Mouse (Mus musculus) embryonic stem cell, embryonic (primary cell): Measurements from ENCODE around the gene Smarcc2.

Source experiments
- CTCF ChIA-PET, 4 experiments: fragments of 300-600 bp in 2 of 4; fragments of 350-600 bp in 2 of 4; sonication (Branson Sonifier 250); formaldehyde crosslinking; loops; one replicate each; lab custom pipeline; 2022; ENCODE audit warnings: inconsistent platforms in 2 of 4; lab: Charles Lee
- POLR2A ChIA-PET, 4 experiments: fragments of 300-600 bp in 2 of 4; fragments of 350-600 bp in 2 of 4; sonication (Branson Sonifier 250); formaldehyde crosslinking; loops; one replicate each; lab custom pipeline; 2022; ENCODE audit warnings: antibody characterized with exemption in 4 of 4, inconsistent platforms in 1 of 4; lab: Charles Lee

Smarcc2 gene

DNA sequence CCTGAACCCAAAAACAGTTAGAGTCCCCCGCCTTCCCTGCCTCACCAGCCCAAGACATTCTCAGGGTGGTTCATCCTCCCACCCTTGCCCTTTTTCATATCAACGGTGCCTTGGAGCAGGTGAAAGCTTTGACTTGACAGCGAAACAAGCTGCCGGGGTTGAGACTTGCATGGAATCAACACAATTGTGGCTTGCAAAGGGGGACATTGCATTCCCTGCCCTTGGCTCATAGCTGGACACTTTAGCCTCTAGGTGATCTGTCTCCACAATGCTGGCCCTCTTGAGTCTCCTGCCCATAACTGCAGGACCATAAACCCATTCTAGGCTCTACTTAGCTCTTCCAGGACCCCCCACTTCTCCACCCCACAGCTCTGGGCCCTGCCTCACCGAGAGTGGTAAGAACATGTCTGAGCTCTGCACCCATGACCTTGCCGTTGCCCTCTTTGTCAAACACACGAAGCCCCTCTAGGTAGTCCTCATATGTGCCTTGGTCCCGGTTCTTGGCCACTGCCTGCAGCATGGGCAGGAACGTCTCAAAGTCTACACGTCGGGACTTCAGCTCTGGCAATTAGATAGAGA is 35.7 kb downstream of the Smarcc2 start:
- POLR2A ChIA-PET = interaction anchor here in 3 of 4 experiments (0.6 to 4.8 kb wide), 55 partner anchors 8 to 429 kb away, joined by 3 to 75 read pairs (median 8); partner anchors contain the start of genes Ankrd52 (in 3 of the 3), Esyt1 (in 3 of the 3), Pa2g4 (in 3 of the 3) and Zc3h10 (in 3 of the 3)

GRCm38 (mm10) chr10:128495270-128495669 is 36.2 kb downstream of the Smarcc2 start:
- ChIA-PET CTCF (interaction anchor here (0.5 to 2.7 kb wide), 14 partner anchors 10 to 319 kb away, joined by 3 to 16 read pairs (median 4); partner anchors contain the start of genes Cnpy2 (in 1 of the 4), Esyt1 (in 1 of the 4), Nabp2 (in 1 of the 4) and Rnf41 (in 1 of the 4)), POLR2A (interaction anchor here in 3 of 4 experiments (0.6 to 4.8 kb wide), 39 partner anchors 8 to 428 kb away, joined by 3 to 75 read pairs (median 6); partner anchors contain the start of genes Pa2g4 (in 3 of the 3), Zc3h10 (in 3 of the 3), Esyt1 (in 2 of the 3) and Nabp2 (in 2 of the 3))

More for the DNA sequence above, 35.7 kb downstream of the Smarcc2 start:
- CTCF ChIA-PET = interaction anchor here (0.5 to 2.7 kb wide), 21 partner anchors 9 to 398 kb away, joined by 3 to 16 read pairs (median 4); partner anchors contain the start of genes Esyt1 (in 2 of the 4), Cnpy2 (in 1 of the 4), Nabp2 (in 1 of the 4) and Rnf41 (in 1 of the 4)

- CTCF ChIA-PET = interaction anchor here in 2 of 4 experiments (0.6 to 2.6 kb wide), 3 partner anchors 29 to 212 kb away, joined by 4 to 16 read pairs (median 4); partner anchors contain the start of gene Esyt1 (in 1 of the 2)
Measured at GRCm38 (mm10) chr10:128495903-128496302, 36.9 kb downstream of the Smarcc2 start.

DNA sequence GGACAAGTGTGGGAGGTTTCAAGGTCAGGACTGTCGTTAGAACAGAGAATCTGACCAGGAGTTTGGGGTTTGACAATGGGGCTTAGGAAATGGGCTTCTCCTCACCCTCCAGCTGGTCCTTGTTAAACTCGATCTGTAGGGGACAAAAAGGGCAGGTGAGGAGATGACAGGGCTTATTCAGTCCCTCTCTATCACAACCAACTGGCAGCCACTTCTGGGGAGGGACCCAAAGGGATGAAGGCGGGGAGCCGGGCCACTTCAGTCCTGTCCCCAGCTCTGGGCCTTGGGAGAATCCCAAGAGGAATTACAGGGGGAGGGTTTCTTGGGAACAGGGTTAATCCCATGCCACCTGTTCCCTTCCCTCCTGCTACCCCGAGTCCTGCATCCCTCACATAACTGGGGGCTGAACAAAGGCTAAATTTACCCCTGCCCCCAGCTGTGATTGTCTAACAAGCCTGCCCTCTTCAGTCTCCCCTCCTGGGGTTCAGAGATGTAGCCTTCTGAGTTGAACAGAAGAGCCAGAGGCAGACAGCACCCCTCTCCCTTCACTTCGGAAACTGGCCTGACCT is 37.5 kb downstream of the Smarcc2 start:
- ChIA-PET CTCF (interaction anchor here in 2 of 4 experiments (0.6 kb wide), 2 partner anchors 42 to 120 kb away, joined by 4 read pairs; no protein-coding TSS in a partner anchor), POLR2A (interaction anchor here in 3 of 4 experiments (0.6 to 4.2 kb wide), 6 partner anchors 14 to 127 kb away, joined by 3 to 54 read pairs (median 31); partner anchors contain the start of genes Zc3h10 (in 2 of the 3), Esyt1 (in 1 of the 3) and Pa2g4 (in 1 of the 3))

More at GRCm38 (mm10) chr10:128495903-128496302, 36.9 kb downstream of the Smarcc2 start:
- POLR2A ChIA-PET = interaction anchor here in 3 of 4 experiments (0.6 to 4.2 kb wide), 12 partner anchors 8 to 428 kb away, joined by 3 to 75 read pairs (median 19); partner anchors contain the start of genes Zc3h10 (in 2 of the 3), Ankrd52 (in 1 of the 3), Bloc1s1 (in 1 of the 3) and Esyt1 (in 1 of the 3)

DNA sequence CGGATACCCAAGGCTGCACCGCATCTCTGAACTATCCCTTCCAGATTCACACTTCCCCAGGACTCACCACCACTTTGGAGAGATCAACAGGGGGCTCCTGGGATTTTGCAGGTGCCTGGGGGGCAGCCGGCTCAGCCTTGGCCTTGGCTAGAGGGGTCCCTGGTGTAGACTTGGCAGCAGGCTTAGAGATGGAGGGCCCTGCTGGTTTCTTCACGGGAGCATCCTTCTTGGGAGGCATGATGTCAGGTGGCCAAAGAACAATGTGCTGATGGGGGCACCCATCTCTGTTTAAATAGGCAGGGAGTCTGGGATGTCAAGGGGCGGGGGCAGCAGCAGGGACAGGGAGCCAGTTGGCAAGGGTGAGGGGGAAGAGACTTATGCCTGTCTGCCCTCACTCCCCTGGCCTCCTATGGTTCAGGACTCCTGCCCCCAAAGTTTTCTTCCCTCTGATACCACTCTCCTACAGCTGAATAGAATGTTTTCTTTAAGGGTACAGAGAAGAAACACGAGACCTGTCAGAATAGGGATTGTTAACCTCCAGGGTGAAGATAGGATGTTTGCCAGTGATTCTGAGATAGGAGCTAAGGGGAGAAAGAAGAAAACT is 38.2 kb downstream of the Smarcc2 start:
- ChIA-PET CTCF (interaction anchor here in 1 of 4 experiments (0.6 to 1.0 kb wide), 3 partner anchors 69 to 974 kb away, joined by 3 to 4 read pairs (median 4); partner anchors contain the start of gene Pa2g4), POLR2A (interaction anchor here in 2 of 4 experiments (2.5 to 3.3 kb wide), 7 partner anchors 9 to 126 kb away, joined by 13 to 77 read pairs (median 17); partner anchors contain the start of genes Esyt1 (in 1 of the 2), Nabp2 (in 1 of the 2), Pa2g4 (in 1 of the 2) and Rnf41 (in 1 of the 2))

GRCm38 (mm10) chr10:128498590-128498989 is 39.5 kb downstream of the Smarcc2 start, which contains the start of gene Myl6b:
Gene Myl6b (minus strand): TSS chr10:128498685.
- ChIA-PET CTCF (interaction anchor here (0.5 to 2.5 kb wide), 18 partner anchors 14 to 276 kb away, joined by 3 to 15 read pairs (median 3); partner anchors contain the start of genes Esyt1 (in 3 of the 4), Nabp2 (in 1 of the 4), Pa2g4 (in 1 of the 4) and Rnf41 (in 1 of the 4)), POLR2A (interaction anchor here (0.6 to 3.3 kb wide), 92 partner anchors 8 to 542 kb away, joined by 3 to 77 read pairs (median 5); partner anchors contain the start of genes Zc3h10 (in 4 of the 4), Esyt1 (in 3 of the 4), Nabp2 (in 3 of the 4) and Pa2g4 (in 3 of the 4))

DNA sequence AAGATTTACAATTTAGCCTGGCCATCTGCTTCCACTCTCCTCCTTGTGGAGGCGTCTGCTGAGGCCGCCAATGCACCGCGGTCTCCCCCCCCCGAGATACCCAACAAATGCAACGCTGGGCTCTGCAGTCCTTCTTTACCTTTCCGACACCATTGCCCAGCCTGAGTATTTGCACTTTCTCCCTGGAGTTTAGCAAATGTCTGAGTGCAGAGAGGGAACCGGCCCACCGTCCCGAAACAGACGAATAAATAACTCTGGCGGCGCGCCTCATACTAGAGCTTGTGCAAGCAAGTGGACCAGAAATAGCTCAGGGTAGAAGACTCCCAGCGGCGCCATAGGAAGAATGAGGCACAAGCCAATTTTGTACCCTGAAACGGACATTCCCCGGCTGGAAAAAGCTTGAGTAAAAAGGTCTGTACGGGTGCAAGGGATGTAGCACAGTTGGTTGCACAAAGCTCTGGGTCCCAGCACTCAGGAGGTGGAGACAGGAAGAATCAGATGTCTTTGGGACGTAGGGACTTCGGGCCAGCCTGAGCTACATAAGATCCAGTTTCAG is 40.1 kb downstream of the Smarcc2 start:
- CTCF ChIA-PET = interaction anchor here (0.5 to 2.5 kb wide), 25 partner anchors 11 to 305 kb away, joined by 3 to 15 read pairs (median 3); partner anchors contain the start of genes Esyt1 (in 2 of the 4), Nabp2 (in 1 of the 4), Pa2g4 (in 1 of the 4) and Rnf41 (in 1 of the 4)
- POLR2A ChIA-PET = interaction anchor here (0.6 to 3.3 kb wide), 100 partner anchors 8 to 1150 kb away, joined by 3 to 77 read pairs (median 4); partner anchors contain the start of genes Zc3h10 (in 4 of the 4), Esyt1 (in 3 of the 4), Nabp2 (in 3 of the 4) and Pa2g4 (in 3 of the 4)

DNA sequence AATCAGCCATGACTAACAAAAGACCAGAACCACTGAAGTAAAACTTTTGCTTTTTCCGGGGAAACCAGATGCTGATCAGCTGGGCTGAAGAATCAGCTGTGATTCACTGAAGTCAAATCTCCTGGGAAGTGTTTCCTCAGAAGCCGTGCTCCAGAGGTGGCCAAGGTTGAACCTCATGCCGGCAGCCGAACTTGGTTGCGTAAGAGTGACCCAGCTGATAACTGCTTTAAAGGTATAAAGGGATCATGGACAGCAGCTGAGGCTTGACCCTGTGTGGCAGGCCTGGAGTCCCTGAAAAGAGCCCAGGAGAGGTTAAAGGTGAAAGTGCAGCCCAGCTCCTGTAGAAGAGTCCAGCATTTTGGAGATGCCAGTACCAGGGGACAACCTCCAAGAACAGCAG is 43.3 kb downstream of the Smarcc2 start:
- CTCF ChIA-PET = no interaction called here
- POLR2A ChIA-PET = interaction anchor here in 3 of 4 experiments (0.7 to 1.6 kb wide), 8 partner anchors 9 to 287 kb away, joined by 3 to 8 read pairs (median 3); partner anchors contain the start of genes Myl6 (in 2 of the 3) and Esyt1 (in 1 of the 3)

GRCm38 (mm10) chr10:128503532-128503931 is 44.5 kb downstream of the Smarcc2 start:
- CTCF ChIA-PET = interaction anchor here in 1 of 4 experiments (0.6 to 1.1 kb wide), 2 partner anchors 15 to 104 kb away, joined by 3 read pairs; no protein-coding TSS in a partner anchor
- POLR2A ChIA-PET = interaction anchor here in 3 of 4 experiments (0.6 to 2.9 kb wide), 5 partner anchors 9 to 1131 kb away, joined by 3 to 11 read pairs (median 5); partner anchors contain the start of genes Esyt1 (in 1 of the 3) and Myl6 (in 1 of the 3)

DNA sequence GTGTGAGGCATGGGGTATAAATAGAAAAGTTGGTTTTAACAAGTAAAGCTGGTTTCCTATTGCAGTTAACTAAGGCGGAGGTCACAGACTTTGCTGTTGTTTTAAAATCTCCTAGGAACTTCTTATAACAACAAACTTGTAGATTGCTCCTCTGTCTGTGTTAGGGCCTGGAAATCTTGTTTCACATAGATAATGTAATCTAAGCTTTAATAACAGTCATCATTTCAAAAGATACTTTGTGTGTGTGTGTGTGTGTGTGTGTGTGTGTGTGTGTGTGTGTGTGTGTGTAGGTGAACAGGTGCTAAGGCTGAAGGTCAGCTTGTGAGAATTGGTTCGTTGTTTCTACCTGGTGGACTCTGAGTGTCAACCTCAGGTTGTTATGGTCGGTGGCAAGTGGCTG is 45.0 kb downstream of the Smarcc2 start:
- POLR2A ChIA-PET = interaction anchor here in 3 of 4 experiments (0.6 to 2.9 kb wide), 9 partner anchors 8 to 1132 kb away, joined by 3 to 11 read pairs (median 5); partner anchors contain the start of genes Myl6 (in 2 of the 3) and Esyt1 (in 1 of the 3)
- CTCF ChIA-PET = interaction anchor here in 2 of 4 experiments (0.6 to 1.2 kb wide), 5 partner anchors 15 to 104 kb away, joined by 3 to 4 read pairs (median 3); no protein-coding TSS in a partner anchor

- ChIA-PET POLR2A (interaction anchor here (0.6 to 2.9 kb wide), 11 partner anchors 8 to 355 kb away, joined by 3 to 11 read pairs (median 4); partner anchors contain the start of genes Myl6 (in 2 of the 4), Esyt1 (in 1 of the 4), Nabp2 (in 1 of the 4) and Rnf41 (in 1 of the 4)), CTCF (interaction anchor here in 2 of 4 experiments (0.6 to 1.2 kb wide), 3 partner anchors 14 to 86 kb away, joined by 3 read pairs; no protein-coding TSS in a partner anchor)
Measured at GRCm38 (mm10) chr10:128504641-128505370, 45.8 kb downstream of the Smarcc2 start.

DNA sequence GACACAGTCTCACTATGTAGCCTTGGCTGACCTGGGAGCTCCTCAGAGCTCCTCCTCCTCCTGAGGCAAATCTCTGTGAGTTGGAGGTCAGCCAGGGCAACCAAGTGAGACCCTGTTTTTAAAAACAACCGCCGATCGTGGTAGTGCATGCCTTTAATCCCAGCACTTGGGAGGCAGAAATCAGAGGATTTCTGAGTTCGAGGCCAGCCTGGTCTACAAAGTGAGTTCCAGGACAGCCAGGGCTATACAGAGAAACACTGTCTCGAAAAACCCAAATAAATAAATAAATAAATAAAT is 46.3 kb downstream of the Smarcc2 start:
- ChIA-PET CTCF (interaction anchor here in 1 of 4 experiments (1.2 kb wide), 1 partner anchor 13 kb away, joined by 3 read pairs; no protein-coding TSS in a partner anchor), POLR2A (interaction anchor here in 3 of 4 experiments (0.7 to 2.9 kb wide), 8 partner anchors 11 to 356 kb away, joined by 3 to 11 read pairs (median 4); partner anchors contain the start of genes Myl6 (in 2 of the 3), Esyt1 (in 1 of the 3), Nabp2 (in 1 of the 3) and Rnf41 (in 1 of the 3))

GRCm38 (mm10) chr10:128505974-128506373 is 46.9 kb downstream of the Smarcc2 start:
- POLR2A ChIA-PET = interaction anchor here in 2 of 4 experiments (2.9 to 5.7 kb wide), 2 partner anchors 12 to 20 kb away, joined by 11 to 30 read pairs; partner anchors contain the start of genes Esyt1 (in 1 of the 2) and Myl6 (in 1 of the 2)

GRCm38 (mm10) chr10:128508260-128508659 is 49.2 kb downstream of the Smarcc2 start:
- ChIA-PET CTCF (interaction anchor here in 2 of 4 experiments (0.9 to 2.5 kb wide), 2 partner anchors 10 to 11 kb away, joined by 3 to 13 read pairs; no protein-coding TSS in a partner anchor), POLR2A (interaction anchor here in 3 of 4 experiments (0.5 to 10.2 kb wide), 9 partner anchors 9 to 122 kb away, joined by 3 to 80 read pairs (median 14); partner anchors contain the start of genes Esyt1 (in 2 of the 3), Myl6b (in 2 of the 3) and Zc3h10 (in 2 of the 3))

More at GRCm38 (mm10) chr10:128505974-128506373, 46.9 kb downstream of the Smarcc2 start:
- CTCF ChIA-PET = interaction anchor here in 2 of 4 experiments (0.6 to 1.0 kb wide), 2 partner anchors 60 to 295 kb away, joined by 3 read pairs; partner anchors contain the start of gene Pa2g4 (in 1 of the 2)
